Mouse (Mus musculus): ENCODE data around the gene Ube2v1.

- TF ChIP-seq CTCF (IDR thresholded peaks at IDR 0.05): no peak
- TF ChIP-seq EP300 (IDR thresholded peaks at IDR 0.05): no peak
These were observed 68.2 kb downstream of the Ube2v1 start for GRCm38 (mm10) chr2:167563703-167564102.
